Mouse (Mus musculus) stomach, postnatal 0 days (tissue): ENCODE data around the gene Slc30a7.
A peak's percentile ranks its signal among the peaks of the same experiment; 100 is the strongest.

ENCODE experiments used
- CTCF ChIP-seq: IDR thresholded peaks from 2 replicates; pipeline ENCODE4 v1.5.1; 2016; ENCODE audit warnings: antibody characterized with exemption, low read depth, mild to moderate bottlenecking, moderate library complexity
- EP300 ChIP-seq: optimal IDR thresholded peaks from 2 replicates; pipeline ENCODE3; 2016; ENCODE audit warnings: antibody characterized with exemption

- TF ChIP-seq CTCF (peak; percentile 88), EP300 (no peak)
Measured at GRCm38 (mm10) chr3:116033871-116034222, 26.6 kb upstream of the Slc30a7 start.
